Mouse (Mus musculus): ENCODE results near the gene Tas2r103. TPM values are rescaled to one million over a fixed set of nuclear protein-coding genes. Genes with fewer than 3 reads are reported as not detected.

The Tas2r103 gene
- not detected in 2 replicates for polyA plus RNA-seq (2012; rRNA removed)

DNA sequence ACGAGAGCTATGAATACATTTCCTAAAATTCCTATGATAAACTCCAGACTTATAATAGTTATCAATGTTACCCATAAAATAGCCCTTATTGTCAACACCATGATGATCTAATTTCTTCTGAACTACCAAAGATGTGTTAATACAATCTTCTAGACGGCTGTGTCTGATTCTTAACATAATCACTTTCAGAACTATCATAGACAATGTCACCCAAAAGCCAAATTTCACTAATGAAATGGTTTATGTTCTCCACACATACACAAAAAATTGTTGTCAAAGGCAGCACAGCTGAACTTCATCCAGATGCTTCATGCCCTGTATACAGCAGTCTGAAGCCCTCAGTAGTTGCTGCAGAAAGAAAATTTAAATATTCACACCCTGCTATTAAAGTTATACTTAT lies at the start of gene Tas2r103:
TSS of gene Tas2r103 (minus strand) at position 101 of the 400 bp plus-strand sequence.
- DNase-seq (ENCODE audit: low read depth), result no peak

DNA sequence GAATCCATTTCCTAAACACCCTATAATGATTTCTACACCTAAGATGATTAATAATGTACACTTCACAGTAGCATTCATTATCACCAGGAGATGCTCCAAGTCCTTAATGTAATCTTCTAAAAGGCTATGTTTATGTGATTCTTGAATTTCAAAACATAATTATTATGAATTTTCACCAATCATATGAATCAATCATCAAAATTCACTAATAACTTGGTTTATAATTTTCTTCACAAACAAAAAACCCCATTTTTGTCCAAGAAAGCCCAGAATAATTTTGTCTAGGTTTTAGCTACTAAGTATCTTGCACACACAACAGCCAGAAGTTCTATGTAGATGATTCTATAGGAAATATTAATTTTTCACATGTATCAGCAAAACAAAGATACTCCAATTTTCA lies 18.8 kb upstream of the Tas2r103 start, which contains the start of gene Tas2r140:
TSS of gene Tas2r140 (minus strand) at position 101 of the 400 bp plus-strand sequence.
- no peak for DNase-seq (ENCODE audit: low read depth)

Other genes with a start within 250 kb of the Tas2r103 start
- gene Tas2r117, start 234.3 kb downstream of the Tas2r103 start, polyA plus RNA-seq (2012; rRNA removed), result not detected in 2 replicates
- gene Tas2r123, start 190.0 kb downstream of the Tas2r103 start, polyA plus RNA-seq (2012; rRNA removed), result not detected in 2 replicates
- gene Tas2r116, start 181.7 kb downstream of the Tas2r103 start, polyA plus RNA-seq (2012; rRNA removed), result not detected in 2 replicates
- not detected in 2 replicates for gene Tas2r110, start 169.1 kb downstream of the Tas2r103 start, polyA plus RNA-seq (2012; rRNA removed)
- gene Tas2r113, start 144.1 kb downstream of the Tas2r103 start, polyA plus RNA-seq (2012; rRNA removed), result not detected in 2 replicates
- gene Tas2r125, start 127.5 kb downstream of the Tas2r103 start, polyA plus RNA-seq (2012; rRNA removed), result not detected in 2 replicates
- gene Tas2r129, start 86.0 kb downstream of the Tas2r103 start, polyA plus RNA-seq (2012; rRNA removed), result not detected in 2 replicates
- gene Tas2r131, start 79.2 kb downstream of the Tas2r103 start, polyA plus RNA-seq (2012; rRNA removed), result not detected in 2 replicates
- gene Tas2r109, start 56.1 kb downstream of the Tas2r103 start, polyA plus RNA-seq (2012; rRNA removed), result not detected in 2 replicates
- gene Tas2r140, start 18.7 kb upstream of the Tas2r103 start, polyA plus RNA-seq (2012; rRNA removed), result not detected in 2 replicates
- 69.1 and 87.1 TPM in 2 replicates for gene Smim10l1, start 67.8 kb upstream of the Tas2r103 start, polyA plus RNA-seq (2012; rRNA removed)